Mouse (Mus musculus): ENCODE measurements at regions not wholly inside any gene's neighbourhood (a gene's known extent, or its start where the extent isn't known, plus 50 kb on each side); places are given as distances from the start of the nearest gene placed in this dataset.

GRCm38 (mm10) chr14:54068684-54069083 lies 185.2 kb downstream of the Dad1 start:
- DNase-seq (ENCODE audit: low spot score) = no peak
- H3K36me3 ChIP-seq (ENCODE audit: control insufficient read depth, insufficient read depth, low read length) = no peaks in the 10 kb centered on the region
- no peaks in the 10 kb centered on the region for H3K9me3 ChIP-seq (ENCODE audit: control insufficient read depth, low read length)
- H3K27me3 ChIP-seq (replicated peaks; ENCODE audit: control insufficient read depth, insufficient read depth, low read length) = no peaks in the 10 kb centered on the region
- no peak overlapping the region for H3K9ac ChIP-seq (ENCODE audit: low read length)
- H3K27ac ChIP-seq (ENCODE audit: low read depth) = no peak overlapping the region
- peaks cover 9% of the 10 kb centered on the region for H3K4me1 ChIP-seq (replicated peaks; ENCODE audit: control insufficient read depth, insufficient read depth, low read length)
- WGBS = 97% methylated on average over 1 of the region's 1 CpGs
- H3K4me2 ChIP-seq (ENCODE audit: low read length) = no peak overlapping the region
- no peak overlapping the region for H3K4me3 ChIP-seq (ENCODE audit: low read depth, low read length)
- ATAC-seq (replicated peaks; ENCODE audit: low FRiP score, low TSS enrichment, low read depth) = no peak

DNA sequence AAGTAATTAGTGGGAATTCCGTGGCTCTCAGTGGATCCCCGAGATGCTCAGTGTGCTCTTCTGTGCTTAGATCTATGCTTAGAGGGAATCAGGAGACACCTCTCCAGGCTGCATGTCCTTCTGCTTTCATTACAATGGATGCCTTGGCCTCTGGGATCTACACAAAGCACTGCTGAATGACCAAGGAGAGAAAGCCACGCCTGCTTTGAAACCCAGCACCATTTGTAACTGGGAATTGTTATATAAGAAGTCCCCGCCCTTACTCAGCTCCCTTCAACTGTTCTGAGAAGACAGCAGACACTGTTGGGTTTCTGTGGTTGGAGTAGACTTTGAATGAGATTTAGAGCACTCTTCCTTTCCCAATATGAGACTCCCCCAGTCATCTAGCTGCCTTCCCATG lies 188.4 kb downstream of the Dad1 start:
- H3K27ac ChIP-seq (ENCODE audit: low read depth) = no peak overlapping the region
- ATAC-seq (replicated peaks; ENCODE audit: low FRiP score, low TSS enrichment, low read depth) (no peak), DNase-seq (ENCODE audit: low spot score) (peak; percentile 43)
- H3K4me2 ChIP-seq (ENCODE audit: low read length) = no peak overlapping the region
- H3K27me3 ChIP-seq (replicated peaks; ENCODE audit: control insufficient read depth, insufficient read depth, low read length) = no peaks in the 10 kb centered on the region
- H3K4me1 ChIP-seq (replicated peaks; ENCODE audit: control insufficient read depth, insufficient read depth, low read length) = no peaks in the 10 kb centered on the region; the same call in 1 of the 2 replicates
- WGBS = 74% methylated on average over 4 of the region's 4 CpGs
- no peak overlapping the region for H3K4me3 ChIP-seq (ENCODE audit: low read depth, low read length)
- no peak overlapping the region for H3K9ac ChIP-seq (ENCODE audit: low read length)
- H3K36me3 ChIP-seq (ENCODE audit: control insufficient read depth, insufficient read depth, low read length) = no peaks in the 10 kb centered on the region
- no peaks in the 10 kb centered on the region for H3K9me3 ChIP-seq (ENCODE audit: control insufficient read depth, low read length)

DNA sequence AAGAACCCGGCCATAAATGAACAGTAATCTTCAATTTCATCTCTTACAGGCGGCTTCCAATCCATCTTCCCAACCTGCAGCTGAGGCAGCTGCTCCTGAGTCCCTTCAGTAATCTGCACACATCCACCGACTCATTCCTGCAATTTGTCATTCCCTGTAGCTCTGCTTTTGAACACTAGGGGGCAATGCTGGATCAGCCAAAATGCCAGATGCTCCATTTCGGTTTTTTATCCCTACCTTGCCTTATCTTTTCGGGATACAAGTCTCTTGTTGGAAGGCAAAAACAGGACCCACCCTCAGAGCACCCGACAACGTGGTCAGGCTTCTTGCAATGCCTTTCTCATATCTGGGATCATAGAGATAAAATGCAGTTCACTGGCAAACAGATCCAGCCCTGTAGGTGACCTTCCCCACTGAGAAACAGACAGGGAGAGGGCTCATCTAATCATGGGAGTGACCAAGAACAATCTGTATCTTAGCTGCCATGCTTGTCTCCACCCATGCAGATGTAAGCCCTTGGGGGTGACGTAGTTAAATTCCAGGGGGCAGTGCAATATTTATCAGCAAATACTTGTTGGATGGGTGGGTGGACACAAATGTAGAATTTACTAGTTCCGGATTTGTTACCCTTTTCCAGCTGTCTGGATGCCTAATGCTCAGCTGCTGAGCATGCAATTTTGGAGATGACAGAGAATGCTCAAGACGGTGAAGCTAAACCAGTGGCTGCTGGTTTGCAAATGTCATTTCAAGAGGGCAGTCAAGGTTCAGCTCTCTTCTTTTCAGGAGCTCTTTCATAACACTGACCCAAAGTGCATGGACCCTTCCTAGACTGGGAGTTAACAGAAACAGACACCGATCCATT lies 189.1 kb downstream of the Dad1 start:
- Histone ChIP-seq H3K9me3 (ENCODE audit: control insufficient read depth, low read length) (no peaks in the 10 kb centered on the region), H3K36me3 (ENCODE audit: control insufficient read depth, insufficient read depth, low read length) (no peaks in the 10 kb centered on the region), H3K4me2 (ENCODE audit: low read length) (peak overlapping the region; percentile 24; the same call in 1 of the 2 replicates), H3K4me3 (ENCODE audit: low read depth, low read length) (no peak overlapping the region), H3K4me1 (replicated peaks; ENCODE audit: control insufficient read depth, insufficient read depth, low read length) (no peaks in the 10 kb centered on the region; the same call in 1 of the 2 replicates), H3K9ac (ENCODE audit: low read length) (no peak overlapping the region), H3K27ac (ENCODE audit: low read depth) (no peak overlapping the region), H3K27me3 (replicated peaks; ENCODE audit: control insufficient read depth, insufficient read depth, low read length) (no peaks in the 10 kb centered on the region)
- WGBS = 21% methylated on average over 11 of the region's 11 CpGs
- peak; percentile 48; the same call in 1 of the 2 replicates for ATAC-seq (replicated peaks; ENCODE audit: low FRiP score, low TSS enrichment, low read depth)
- peak; percentile 90 for DNase-seq (ENCODE audit: low spot score)

- DNase-seq (ENCODE audit: low spot score) (peak; percentile 34), ATAC-seq (replicated peaks; ENCODE audit: low FRiP score, low TSS enrichment, low read depth) (no peak)
- Histone ChIP-seq H3K4me2 (ENCODE audit: low read length) (no peak overlapping the region), H3K27ac (ENCODE audit: low read depth) (no peak overlapping the region), H3K9ac (ENCODE audit: low read length) (no peak overlapping the region), H3K27me3 (replicated peaks; ENCODE audit: control insufficient read depth, insufficient read depth, low read length) (no peaks in the 10 kb centered on the region), H3K4me3 (ENCODE audit: low read depth, low read length) (no peak overlapping the region), H3K36me3 (ENCODE audit: control insufficient read depth, insufficient read depth, low read length) (no peaks in the 10 kb centered on the region), H3K9me3 (ENCODE audit: control insufficient read depth, low read length) (no peaks in the 10 kb centered on the region), H3K4me1 (replicated peaks; ENCODE audit: control insufficient read depth, insufficient read depth, low read length) (no peaks in the 10 kb centered on the region; the same call in 1 of the 2 replicates)
- 51% methylated on average over 3 of the region's 3 CpGs for WGBS
These were observed 192.3 kb downstream of the Dad1 start for GRCm38 (mm10) chr14:54061570-54061969.

- H3K27me3 ChIP-seq (replicated peaks; ENCODE audit: control insufficient read depth, insufficient read depth, low read length) = no peaks in the 10 kb centered on the region
- H3K4me3 ChIP-seq (ENCODE audit: low read depth, low read length) = no peak overlapping the region
- H3K9ac ChIP-seq (ENCODE audit: low read length) = no peak overlapping the region
- H3K4me2 ChIP-seq (ENCODE audit: low read length) = no peak overlapping the region
- no peaks in the 10 kb centered on the region for H3K36me3 ChIP-seq (ENCODE audit: control insufficient read depth, insufficient read depth, low read length)
- H3K4me1 ChIP-seq (replicated peaks; ENCODE audit: control insufficient read depth, insufficient read depth, low read length) = no peaks in the 10 kb centered on the region; the same call in 1 of the 2 replicates
- no peak overlapping the region for H3K27ac ChIP-seq (ENCODE audit: low read depth)
- DNase-seq (ENCODE audit: low spot score) = peak; percentile 83
- WGBS = 24% methylated on average over 4 of the region's 4 CpGs
- peak; percentile 84; the same call in 1 of the 2 replicates for ATAC-seq (replicated peaks; ENCODE audit: low FRiP score, low TSS enrichment, low read depth)
- H3K9me3 ChIP-seq (ENCODE audit: control insufficient read depth, low read length) = no peaks in the 10 kb centered on the region
These were observed 194.1 kb downstream of the Dad1 start for GRCm38 (mm10) chr14:54059776-54060175.

GRCm38 (mm10) chr14:54059096-54059495 lies 194.8 kb downstream of the Dad1 start:
- ATAC-seq (replicated peaks; ENCODE audit: low FRiP score, low TSS enrichment, low read depth) (no peak), DNase-seq (ENCODE audit: low spot score) (no peak)
- no peak overlapping the region for H3K4me2 ChIP-seq (ENCODE audit: low read length)
- 82% methylated on average over 6 of the region's 6 CpGs for WGBS
- no peak overlapping the region for H3K27ac ChIP-seq (ENCODE audit: low read depth)
- no peaks in the 10 kb centered on the region for H3K27me3 ChIP-seq (replicated peaks; ENCODE audit: control insufficient read depth, insufficient read depth, low read length)
- H3K9ac ChIP-seq (ENCODE audit: low read length) = no peak overlapping the region
- no peak overlapping the region for H3K4me3 ChIP-seq (ENCODE audit: low read depth, low read length)
- no peaks in the 10 kb centered on the region for H3K4me1 ChIP-seq (replicated peaks; ENCODE audit: control insufficient read depth, insufficient read depth, low read length)
- no peaks in the 10 kb centered on the region for H3K36me3 ChIP-seq (ENCODE audit: control insufficient read depth, insufficient read depth, low read length)
- H3K9me3 ChIP-seq (ENCODE audit: control insufficient read depth, low read length) = no peaks in the 10 kb centered on the region

- DNase-seq (ENCODE audit: low spot score) = no peak
- Histone ChIP-seq H3K9me3 (ENCODE audit: control insufficient read depth, low read length) (no peaks in the 10 kb centered on the region), H3K4me2 (ENCODE audit: low read length) (no peak overlapping the region), H3K4me1 (replicated peaks; ENCODE audit: control insufficient read depth, insufficient read depth, low read length) (no peaks in the 10 kb centered on the region), H3K4me3 (ENCODE audit: low read depth, low read length) (no peak overlapping the region), H3K27me3 (replicated peaks; ENCODE audit: control insufficient read depth, insufficient read depth, low read length) (no peaks in the 10 kb centered on the region), H3K27ac (ENCODE audit: low read depth) (no peak overlapping the region), H3K36me3 (ENCODE audit: control insufficient read depth, insufficient read depth, low read length) (no peaks in the 10 kb centered on the region), H3K9ac (ENCODE audit: low read length) (no peak overlapping the region)
- 62% methylated on average over 7 of the region's 7 CpGs for WGBS
- no peak for ATAC-seq (replicated peaks; ENCODE audit: low FRiP score, low TSS enrichment, low read depth)
These were observed 197.2 kb downstream of the Dad1 start for GRCm38 (mm10) chr14:54056691-54057090.

DNA sequence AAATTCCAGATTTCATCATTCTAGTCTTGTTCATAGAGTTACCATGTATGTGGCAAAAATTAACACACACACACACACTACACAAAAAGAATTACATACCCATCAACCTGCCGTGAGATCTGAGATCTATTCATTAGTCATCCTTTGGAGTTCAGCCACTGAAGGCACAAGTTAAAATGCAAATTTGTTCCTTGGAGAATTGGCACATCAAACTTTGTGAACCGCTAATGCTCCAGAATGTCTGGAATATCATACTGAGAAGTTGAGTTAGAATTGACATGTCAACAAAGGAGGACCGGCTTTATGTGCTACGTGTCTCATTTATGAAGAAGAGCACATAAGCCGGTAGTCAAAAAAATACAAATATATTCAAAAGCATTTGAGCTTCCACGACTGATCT lies 198.5 kb downstream of the Dad1 start:
- WGBS = 77% methylated on average over 6 of the region's 6 CpGs
- ATAC-seq (replicated peaks; ENCODE audit: low FRiP score, low TSS enrichment, low read depth) (no peak), DNase-seq (ENCODE audit: low spot score) (no peak)
- no peaks in the 10 kb centered on the region for H3K4me1 ChIP-seq (replicated peaks; ENCODE audit: control insufficient read depth, insufficient read depth, low read length)
- H3K27me3 ChIP-seq (replicated peaks; ENCODE audit: control insufficient read depth, insufficient read depth, low read length) = no peaks in the 10 kb centered on the region
- no peak overlapping the region for H3K4me2 ChIP-seq (ENCODE audit: low read length)
- H3K27ac ChIP-seq (ENCODE audit: low read depth) = no peak overlapping the region
- H3K9me3 ChIP-seq (ENCODE audit: control insufficient read depth, low read length) = no peaks in the 10 kb centered on the region
- H3K36me3 ChIP-seq (ENCODE audit: control insufficient read depth, insufficient read depth, low read length) = no peaks in the 10 kb centered on the region
- no peak overlapping the region for H3K4me3 ChIP-seq (ENCODE audit: low read depth, low read length)
- H3K9ac ChIP-seq (ENCODE audit: low read length) = no peak overlapping the region

DNA sequence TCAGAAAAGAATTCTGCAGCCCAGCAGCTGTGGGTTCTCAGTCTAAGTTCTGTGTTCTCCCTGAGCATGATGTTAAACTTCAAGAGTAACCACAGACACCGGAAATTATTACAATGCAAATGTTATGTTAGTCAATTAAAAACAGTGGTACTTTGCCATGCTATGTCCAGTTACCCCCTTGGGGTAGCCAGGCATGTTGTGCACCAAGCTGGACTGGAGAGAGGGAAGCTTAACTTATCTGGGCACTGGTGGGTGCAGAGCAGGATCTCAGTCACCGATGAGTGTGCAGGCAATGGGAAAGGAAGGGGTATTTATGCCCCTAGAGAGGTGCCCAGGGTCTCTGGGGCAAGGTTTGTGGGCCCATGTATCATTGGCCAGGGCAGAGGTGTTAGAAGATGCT lies 211.6 kb downstream of the Dad1 start:
- Histone ChIP-seq H3K4me2 (ENCODE audit: low read length) (no peak overlapping the region), H3K36me3 (ENCODE audit: control insufficient read depth, insufficient read depth, low read length) (no peaks in the 10 kb centered on the region), H3K9ac (ENCODE audit: low read length) (no peak overlapping the region), H3K4me1 (replicated peaks; ENCODE audit: control insufficient read depth, insufficient read depth, low read length) (no peaks in the 10 kb centered on the region), H3K4me3 (ENCODE audit: low read depth, low read length) (no peak overlapping the region), H3K9me3 (ENCODE audit: control insufficient read depth, low read length) (no peaks in the 10 kb centered on the region), H3K27ac (ENCODE audit: low read depth) (no peak overlapping the region), H3K27me3 (replicated peaks; ENCODE audit: control insufficient read depth, insufficient read depth, low read length) (no peaks in the 10 kb centered on the region)
- ATAC-seq (replicated peaks; ENCODE audit: low FRiP score, low TSS enrichment, low read depth) (no peak), DNase-seq (ENCODE audit: low spot score) (no peak)
- WGBS = 94% methylated on average over 2 of the region's 2 CpGs

Data from intestine, embryonic 14.5 days (tissue).